Mouse (Mus musculus): Measurements from ENCODE around the gene Immp2l.
A peak's percentile ranks its signal among the peaks of the same experiment; 100 is the strongest.
"Not testable (repeated sequence)": the region's sequence is repeated elsewhere in the genome, so short reads cannot be mapped to it uniquely, and the experiment has no call there.

The Immp2l gene

DNA sequence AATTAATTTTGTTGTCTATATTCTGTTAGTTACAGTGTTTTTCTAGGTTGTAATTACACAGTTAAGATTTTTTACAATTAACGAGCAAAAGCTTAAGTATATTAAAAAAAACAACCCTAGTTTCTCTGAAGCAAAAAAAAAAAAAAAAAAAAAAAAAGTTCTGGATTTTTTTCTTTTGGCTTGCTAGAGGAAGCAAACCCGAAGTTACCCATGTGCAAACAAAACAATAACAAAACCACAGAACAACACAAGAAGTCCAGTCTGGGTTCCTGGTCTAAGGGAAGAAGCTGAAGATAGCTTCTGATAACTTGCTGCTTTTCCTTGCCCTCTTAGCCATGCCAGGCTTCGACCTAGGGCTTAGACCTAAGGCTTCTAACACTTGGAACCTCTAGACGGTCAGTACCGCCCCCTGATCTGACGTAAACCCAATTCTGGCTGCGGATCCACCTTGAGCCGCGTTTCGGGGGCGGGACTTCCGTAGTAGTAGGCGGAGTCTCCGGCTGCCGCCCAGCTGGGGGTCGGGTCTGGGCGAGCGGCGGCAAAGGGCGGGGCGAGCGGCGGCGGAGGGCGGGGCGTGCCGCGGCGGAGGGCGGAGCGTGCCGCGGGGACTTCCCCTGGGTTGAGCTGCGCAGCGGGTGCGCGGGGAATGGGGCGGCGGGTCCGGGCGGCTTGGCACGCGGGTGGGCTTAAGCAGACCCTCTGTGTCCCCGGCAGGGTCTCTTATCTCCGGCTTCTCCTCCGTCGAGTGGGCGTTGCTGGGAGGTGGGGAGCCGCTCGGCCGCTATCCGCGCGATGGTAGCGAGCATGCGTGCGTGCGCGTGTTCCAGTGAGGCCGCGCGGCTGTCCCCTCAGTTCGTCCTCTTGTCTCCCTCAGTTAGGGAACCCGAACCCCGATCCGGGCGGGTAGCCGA lies at the start of gene Immp2l:
Gene Immp2l (plus strand): TSS at position 580 of the 911 bp plus-strand sequence.
- peak; percentile 97 for DNase-seq (ENCODE audit: low read depth, low spot score)

DNA sequence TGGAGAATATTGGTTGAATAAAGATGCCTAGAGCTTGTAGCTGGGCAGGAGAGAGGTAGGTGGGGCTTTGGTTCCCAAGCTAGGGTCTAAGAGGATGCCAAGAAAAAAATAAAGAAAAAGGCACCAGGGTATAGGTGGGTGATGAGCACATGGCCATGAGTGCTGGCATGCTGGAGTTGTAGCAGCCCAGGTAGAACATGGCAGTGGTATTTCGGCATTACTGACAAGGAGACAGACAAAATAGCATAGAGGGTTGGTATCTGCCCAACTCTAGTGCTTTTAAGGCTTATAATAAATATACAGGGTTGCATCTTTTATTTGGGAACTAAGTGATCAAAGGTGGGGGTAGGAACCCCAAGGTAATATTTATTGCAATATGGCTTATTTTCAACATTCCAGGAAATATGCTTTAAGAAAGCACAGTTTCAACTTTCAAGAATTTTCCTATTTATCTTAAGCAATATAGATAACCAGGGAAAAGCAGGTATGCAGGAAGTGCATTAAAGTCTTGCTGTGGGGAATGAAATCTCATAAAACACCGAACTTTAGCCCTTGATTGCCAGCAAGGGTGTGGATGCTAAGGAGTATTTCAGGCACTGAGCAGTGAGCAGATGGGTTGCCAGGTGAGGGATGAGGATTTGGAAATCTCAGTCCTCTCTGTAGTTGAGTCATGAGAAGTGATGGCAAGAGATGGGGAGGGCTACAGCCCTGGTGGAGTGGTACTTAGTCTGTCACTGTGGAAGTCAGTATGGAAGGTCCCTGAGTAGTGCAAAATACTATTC lies 45.0 kb upstream of the Immp2l start:
- no peak for DNase-seq (ENCODE audit: low read depth, low spot score)

DNA sequence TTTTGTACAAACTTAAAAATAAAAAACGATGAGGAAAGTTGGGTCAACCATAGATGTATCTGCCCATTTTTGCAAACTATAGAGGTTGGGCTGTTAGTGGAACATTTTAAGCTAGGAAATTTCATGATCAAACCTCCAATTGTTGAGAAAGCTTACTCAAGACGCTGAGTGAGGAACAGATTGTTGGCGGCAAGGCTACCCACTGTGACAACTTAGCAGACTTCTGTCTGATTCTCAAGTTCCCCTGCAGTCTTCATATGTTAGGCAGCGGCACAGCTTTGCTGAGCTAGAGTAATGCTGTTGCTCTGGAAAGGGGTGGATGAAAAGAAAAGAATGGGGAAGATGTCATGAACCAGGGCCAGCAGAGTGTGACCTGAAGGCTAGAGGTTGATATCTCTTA lies 44.2 kb upstream of the Immp2l start:
- DNase-seq (ENCODE audit: low read depth, low spot score), result peak; percentile 21

GRCm38 (mm10) chr12:40980160-40980559 lies 43.7 kb upstream of the Immp2l start:
- peak; percentile 37 for DNase-seq (ENCODE audit: low read depth, low spot score)

GRCm38 (mm10) chr12:40983021-40983420 lies 40.9 kb upstream of the Immp2l start:
- DNase-seq (ENCODE audit: low read depth, low spot score), result no peak

DNA sequence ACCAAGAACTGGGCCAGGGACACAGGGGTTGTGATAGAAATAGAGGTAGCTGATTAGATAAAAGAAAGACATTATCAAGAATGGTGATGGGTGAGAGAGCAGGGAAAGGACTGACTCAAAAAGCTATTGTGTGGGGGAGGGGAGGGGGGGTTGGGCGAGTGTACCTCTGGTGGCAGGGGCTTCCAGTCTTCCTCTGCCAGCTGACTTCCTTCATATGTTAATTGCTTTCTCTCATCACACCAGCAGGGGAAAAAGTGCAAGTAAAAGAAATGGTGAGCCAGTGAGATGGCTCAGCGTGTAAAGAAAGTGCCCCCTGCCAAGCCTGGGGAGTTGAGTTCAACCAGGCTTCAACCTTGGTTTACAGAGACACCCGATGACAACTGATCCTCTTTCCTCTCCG lies 39.2 kb upstream of the Immp2l start:
- DNase-seq (ENCODE audit: low read depth, low spot score), result no peak

- no peak for DNase-seq (ENCODE audit: low read depth, low spot score)
Observed at GRCm38 (mm10) chr12:40985791-40986190, 38.1 kb upstream of the Immp2l start.

DNA sequence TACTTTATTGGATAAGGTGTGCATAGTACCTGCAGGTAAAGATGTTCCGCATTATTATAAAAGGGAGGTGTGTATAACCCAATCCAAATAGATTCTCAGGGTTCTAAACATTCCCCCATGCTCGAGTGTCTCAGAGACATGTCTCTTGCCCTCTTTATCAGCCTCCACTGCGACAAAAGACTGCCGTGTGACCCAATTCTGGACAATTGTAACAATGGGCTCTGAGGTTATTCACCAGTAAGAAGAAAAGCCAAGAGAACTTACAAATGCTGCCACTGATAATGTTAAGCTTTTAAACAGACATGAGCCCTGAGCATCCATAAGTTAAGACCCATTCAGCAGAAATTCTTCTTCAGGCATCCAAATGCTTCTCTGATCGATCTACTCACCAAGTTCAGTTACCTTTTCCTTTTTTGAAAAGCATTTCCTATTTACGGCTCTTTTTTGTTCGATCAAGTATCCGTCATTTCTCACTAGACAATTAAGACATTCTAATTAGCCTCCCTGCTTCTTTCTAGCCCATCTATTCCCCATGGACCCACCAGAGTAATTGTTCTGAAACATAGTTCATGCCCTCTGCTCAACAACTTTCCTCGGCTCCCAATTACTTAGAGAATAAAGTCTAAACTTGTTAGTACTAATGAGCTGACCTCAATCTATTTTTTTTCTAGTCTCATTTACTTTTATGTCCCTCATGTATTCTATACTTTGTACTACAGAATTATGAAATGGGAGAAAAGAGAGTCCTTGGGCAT lies 35.4 kb upstream of the Immp2l start:
- DNase-seq (ENCODE audit: low read depth, low spot score), result no peak

DNA sequence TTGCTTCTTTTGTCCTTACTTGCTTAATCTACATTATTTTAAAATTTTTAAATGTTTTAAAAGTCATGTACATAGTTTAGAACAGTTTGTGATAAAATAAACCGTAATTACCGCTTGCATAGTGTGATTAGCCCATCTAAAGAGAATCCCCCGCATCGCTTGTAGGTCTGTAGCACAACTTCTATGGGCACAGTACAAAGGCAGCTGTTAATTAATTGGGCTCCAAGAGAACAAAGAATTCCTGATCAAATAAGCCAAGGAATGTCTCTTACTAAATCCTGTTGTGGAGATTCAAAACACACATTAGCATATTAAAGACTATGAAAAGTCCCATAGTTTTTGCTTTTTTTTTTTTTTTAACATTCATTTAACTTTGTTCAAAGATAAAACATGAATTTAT lies 32.2 kb upstream of the Immp2l start:
- no peak for DNase-seq (ENCODE audit: low read depth, low spot score)

DNA sequence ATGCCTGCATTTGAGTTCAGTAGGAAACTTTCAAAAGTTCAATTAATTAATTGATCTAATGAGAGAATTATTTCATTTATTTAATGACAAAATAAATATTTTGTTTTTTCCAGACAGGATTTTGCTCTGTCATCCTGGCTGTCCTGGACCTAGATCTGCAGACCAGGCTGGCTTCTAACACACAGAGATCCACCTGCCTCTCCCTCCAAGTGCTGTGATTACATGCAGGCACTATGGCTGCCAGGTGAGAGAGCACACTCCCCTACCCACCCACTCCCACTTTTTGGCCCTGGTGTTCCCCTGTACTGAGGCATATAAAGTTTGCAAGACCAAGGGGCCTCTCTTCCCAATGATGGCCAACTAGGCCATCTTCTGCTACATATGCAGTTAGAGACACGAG lies 31.7 kb upstream of the Immp2l start:
- not testable (repeated sequence) for DNase-seq (ENCODE audit: low read depth, low spot score)

GRCm38 (mm10) chr12:40994846-40995245 lies 29.0 kb upstream of the Immp2l start:
- DNase-seq (ENCODE audit: low read depth, low spot score), result no peak

DNA sequence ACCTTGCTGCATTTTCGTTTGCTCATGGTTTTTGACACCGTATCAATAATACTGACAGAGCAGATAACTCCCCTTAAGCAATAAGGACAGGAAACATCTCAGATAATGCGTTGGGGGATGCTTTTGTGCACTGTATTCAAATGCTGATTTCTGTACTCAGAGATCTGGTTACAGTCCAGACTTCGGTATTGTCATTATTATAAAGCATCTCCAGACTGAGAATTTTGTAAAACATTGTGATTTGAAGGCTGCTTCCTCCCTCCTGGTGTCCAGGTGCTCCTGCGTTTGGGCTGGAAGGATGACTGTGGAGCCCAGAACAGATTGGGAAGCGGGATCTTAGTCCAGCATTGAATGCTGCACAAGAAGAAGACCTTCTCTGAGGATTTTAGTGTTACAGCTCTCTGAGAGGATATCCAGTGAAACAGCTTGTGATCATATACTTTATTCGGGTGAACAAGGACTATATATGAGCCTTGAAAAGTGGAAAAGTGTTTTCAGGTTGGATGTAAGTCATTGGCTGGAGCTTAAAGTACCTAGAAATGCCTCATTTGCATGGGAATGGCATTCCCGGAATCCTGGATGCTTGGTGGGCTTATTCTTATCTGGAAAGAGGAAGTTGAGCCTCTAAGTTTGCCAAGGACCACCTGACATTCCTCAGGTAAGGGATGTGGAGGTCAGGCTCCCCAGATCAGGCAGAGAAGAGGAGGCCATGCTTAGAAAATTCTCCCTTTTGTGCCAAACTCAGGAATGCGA lies 28.1 kb upstream of the Immp2l start:
- DNase-seq (ENCODE audit: low read depth, low spot score), result no peak

GRCm38 (mm10) chr12:41022516-41022915 lies 1.4 kb upstream of the Immp2l start:
- DNase-seq (ENCODE audit: low read depth, low spot score), result no peak

DNA sequence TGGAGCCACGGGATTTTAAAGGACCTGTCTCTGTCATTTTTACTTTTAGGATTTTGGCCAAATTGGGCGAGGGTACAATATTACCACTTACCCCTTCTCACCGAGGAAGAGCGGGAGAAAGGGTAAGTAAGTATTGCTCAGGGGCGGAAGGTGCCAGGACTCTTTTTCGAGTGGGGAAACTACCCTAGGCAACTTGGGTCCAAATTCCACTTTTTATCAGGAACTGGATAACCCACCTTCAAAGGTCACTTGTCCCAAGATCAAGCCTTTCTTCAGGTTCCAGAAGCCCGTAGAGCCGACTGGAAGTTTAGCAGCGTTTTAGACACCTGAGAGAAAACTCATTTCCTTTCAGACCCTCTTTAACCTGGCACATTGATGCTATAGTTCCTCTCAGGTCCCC lies 622 bp downstream of the Immp2l start:
- DNase-seq (ENCODE audit: low read depth, low spot score), result no peak

DNA sequence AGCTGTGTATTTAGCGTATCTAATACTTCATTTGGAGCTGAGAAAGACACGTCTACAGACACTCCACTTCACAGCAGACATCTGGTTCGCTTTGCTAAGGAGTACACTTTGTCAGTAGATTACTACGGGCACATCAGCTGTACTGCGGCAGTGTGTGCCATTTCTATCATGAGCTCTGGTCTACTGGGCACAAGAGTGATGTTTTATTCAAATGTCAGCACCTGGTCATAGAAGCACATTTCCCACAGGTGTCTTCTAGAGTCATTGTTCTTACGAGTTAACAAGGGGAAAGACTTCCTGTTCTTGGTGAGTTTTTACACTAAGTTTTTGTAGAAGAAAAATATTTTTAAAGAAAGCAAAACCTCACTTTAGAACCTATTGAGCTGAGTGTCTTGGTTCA lies 3.6 kb downstream of the Immp2l start:
- DNase-seq (ENCODE audit: low read depth, low spot score), result peak; percentile 87

DNA sequence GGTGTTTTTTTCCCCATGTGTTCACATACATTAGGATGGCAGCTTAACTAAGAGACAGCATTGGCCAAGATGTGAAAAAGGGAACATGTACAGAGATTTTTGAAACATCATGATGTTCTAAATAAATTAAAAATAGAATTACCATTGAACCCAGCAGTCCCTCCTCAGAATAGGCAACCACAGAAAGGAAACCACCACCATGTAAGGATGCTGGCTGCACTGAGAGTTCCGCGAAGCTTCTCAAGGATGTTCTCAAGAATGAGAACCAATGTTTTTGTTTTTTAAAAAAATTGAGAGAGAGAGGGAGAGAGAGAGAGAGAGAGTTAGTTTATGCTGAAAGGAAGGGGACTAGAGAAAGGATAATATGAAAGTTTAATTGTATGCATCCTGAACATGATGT lies 7.2 kb downstream of the Immp2l start:
- no peak for DNase-seq (ENCODE audit: low read depth, low spot score)

GRCm38 (mm10) chr12:41033196-41033595 lies 9.3 kb downstream of the Immp2l start:
- DNase-seq (ENCODE audit: low read depth, low spot score), result no peak

- DNase-seq (ENCODE audit: low read depth, low spot score), result peak; percentile 75
Observed at GRCm38 (mm10) chr12:41039834-41040233, 15.9 kb downstream of the Immp2l start.

DNA sequence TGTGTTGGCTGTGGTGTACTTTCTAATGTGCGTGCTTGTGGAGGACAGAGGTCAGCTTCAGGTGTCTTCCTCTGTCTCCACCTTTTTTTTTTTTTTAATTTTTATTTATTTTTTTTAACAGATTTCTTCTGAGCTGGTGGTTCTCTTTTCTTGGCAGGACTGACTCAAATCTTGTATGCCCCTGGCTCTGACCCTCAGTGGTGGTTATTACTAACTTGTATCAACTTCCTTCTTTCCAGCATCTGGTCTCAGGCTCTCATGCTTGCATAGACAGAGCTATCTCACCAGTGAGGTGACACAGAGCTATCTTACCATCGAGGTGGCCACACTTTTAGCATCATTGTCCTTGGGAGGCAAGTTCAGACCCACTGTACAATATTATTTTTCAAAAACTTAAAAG lies 17.8 kb downstream of the Immp2l start:
- DNase-seq (ENCODE audit: low read depth, low spot score), result peak; percentile 76

GRCm38 (mm10) chr12:41044493-41045132 lies 20.7 kb downstream of the Immp2l start:
- peak; percentile 72 for DNase-seq (ENCODE audit: low read depth, low spot score)

All from A20 (cell line).